Mouse (Mus musculus) liver, embryonic 13.5 days (tissue): ENCODE measurements around the gene Piezo1. TPM values are rescaled to one million over a fixed set of nuclear protein-coding genes. Genes with fewer than 3 reads are reported as not detected.

Experiments used
- ATAC-seq: fragments of 200-750 bp; cut with Nextera tagmentation; 2 replicates; pipeline ENCODE4 v1.8.0; 2017; ENCODE audit warnings: low read depth, mild to moderate bottlenecking, moderate number of reproducible peaks, moderate library complexity
- DNase-seq: peaks from one replicate; pipeline ENCODE4 v3.0.0; 2022
- H3K27ac ChIP-seq: fragments of 300-500 bp; sonication (generic); 2 replicates; pipeline ENCODE4 v1.5.1; 2015; ENCODE audit warnings: moderate library complexity, mild to moderate bottlenecking, inconsistent platforms
- H3K27me3 ChIP-seq: fragments of 300-500 bp; sonication (generic); 2 replicates; pipeline ENCODE4 v1.6.1; 2015; ENCODE audit warnings: mild to moderate bottlenecking, inconsistent platforms
- H3K36me3 ChIP-seq: fragments of 300-500 bp; sonication (generic); 2 replicates; pipeline ENCODE4 v1.6.1; 2015; ENCODE audit warnings: mild to moderate bottlenecking, inconsistent platforms
- H3K4me1 ChIP-seq: fragments of 300-500 bp; sonication (generic); replicated peaks from 2 replicates; pipeline ENCODE4 v1.6.1; 2015; ENCODE audit warnings: inconsistent platforms
- H3K4me2 ChIP-seq: fragments of 300-500 bp; sonication (generic); 2 replicates; pipeline ENCODE4 v1.6.1; 2015; ENCODE audit warnings: inconsistent platforms, mild to moderate bottlenecking, moderate library complexity
- H3K4me3 ChIP-seq: fragments of 300-500 bp; sonication (generic); replicated peaks from 2 replicates; pipeline ENCODE4 v1.5.1; 2015; ENCODE audit warnings: mild to moderate bottlenecking, inconsistent platforms
- H3K9ac ChIP-seq: fragments of 300-500 bp; sonication (generic); 2 replicates; pipeline ENCODE4 v1.6.1; 2015; ENCODE audit warnings: mild to moderate bottlenecking, inconsistent platforms
- H3K9me3 ChIP-seq: fragments of 300-500 bp; sonication (generic); replicated peaks from 2 replicates; pipeline ENCODE4 v1.6.1; 2016; ENCODE audit warnings: inconsistent platforms
- WGBS: fragments of 180-500 bp; shearing (Covaris S2); methylation state at CpG from one replicate; pipeline ENCODE4 v1.1.7; 2015; ENCODE audit not compliant: insufficient replicate concordance; 5-methylcytosine and 5-hydroxymethylcytosine counted together
- polyA plus RNA-seq: library from polyadenylated mRNA; unstranded; fragments of >200 nt; fragmentation: Nextera tagmentation; extraction: Ambion mirVana; gene quantifications from 2 replicates; pipeline ENCODE4 v1.2.1, GENCODE M21; 2015

Gene Piezo1
- polyA plus RNA-seq, 1 experiment from 2014 or later = 14.2 TPM

DNA sequence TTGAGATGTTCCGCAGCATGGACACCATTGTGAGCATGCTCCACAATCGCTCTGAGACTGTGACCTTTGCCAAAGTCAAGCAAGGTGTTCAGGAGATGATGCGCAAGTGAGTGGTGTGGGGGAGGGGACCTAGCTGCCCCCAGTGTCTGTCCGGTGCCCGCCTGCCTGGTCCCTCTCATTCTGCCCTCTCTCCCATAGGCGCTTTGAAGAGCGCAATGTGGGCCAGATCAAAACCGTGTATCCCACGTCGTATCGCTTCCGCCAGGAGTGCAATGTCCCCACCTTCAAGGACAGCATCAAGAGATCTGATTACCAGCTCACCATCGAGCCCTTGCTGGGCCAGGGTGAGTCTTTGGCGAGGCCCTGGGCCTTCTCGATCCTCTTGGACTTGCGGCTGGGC, 18.9 kb upstream of the Piezo1 start:
- 90% methylated on average over 16 of the region's 16 CpGs for WGBS
- no peaks in the 10 kb centered on the region for H3K9me3 ChIP-seq
- peak overlapping the region; percentile 97 for H3K9ac ChIP-seq
- ATAC-seq = no peak
- H3K4me1 ChIP-seq = peaks cover 87% of the 10 kb centered on the region
- H3K27ac ChIP-seq = peak overlapping the region; percentile 94
- peak overlapping the region; percentile 96 for H3K4me3 ChIP-seq
- H3K36me3 ChIP-seq = peaks cover 62% of the 10 kb centered on the region
- no peak for DNase-seq
- peak overlapping the region; percentile 94 for H3K4me2 ChIP-seq
- no peaks in the 10 kb centered on the region for H3K27me3 ChIP-seq

DNA sequence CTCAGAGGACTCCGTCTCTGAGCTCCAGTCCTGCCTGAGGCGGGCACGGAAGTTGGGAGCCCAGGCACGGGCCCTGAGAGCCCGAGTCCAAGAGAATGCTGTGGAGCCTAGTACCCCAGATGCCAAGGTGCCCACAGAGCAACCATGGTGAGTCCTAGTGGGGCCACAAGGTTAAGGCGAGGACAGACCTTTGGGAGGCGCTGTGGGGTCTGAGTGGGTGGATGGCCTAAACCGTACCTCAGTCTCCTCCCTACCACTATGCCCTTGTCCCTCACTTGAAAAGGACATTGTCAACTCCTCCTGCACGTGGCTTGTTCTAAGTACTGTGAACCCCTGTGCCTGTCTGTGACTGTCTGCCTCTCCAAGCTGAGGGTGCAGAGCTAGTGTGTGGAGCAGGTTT, 18.2 kb upstream of the Piezo1 start:
- ATAC-seq (no peak), DNase-seq (no peak)
- peaks cover 82% of the 10 kb centered on the region for H3K4me1 ChIP-seq
- peak overlapping the region; percentile 97 for H3K9ac ChIP-seq
- peak overlapping the region; percentile 96 for H3K4me3 ChIP-seq
- H3K36me3 ChIP-seq = peaks cover 56% of the 10 kb centered on the region
- no peaks in the 10 kb centered on the region for H3K9me3 ChIP-seq
- WGBS = 59% methylated on average over 9 of the region's 9 CpGs
- H3K27me3 ChIP-seq = no peaks in the 10 kb centered on the region
- H3K27ac ChIP-seq = peak overlapping the region; percentile 94
- peak overlapping the region; percentile 94 for H3K4me2 ChIP-seq

- no peak for ATAC-seq
- Histone ChIP-seq H3K9ac (peak overlapping the region; percentile 97), H3K9me3 (no peaks in the 10 kb centered on the region), H3K27me3 (no peaks in the 10 kb centered on the region), H3K4me1 (peaks cover 78% of the 10 kb centered on the region), H3K4me2 (peak overlapping the region; percentile 94), H3K4me3 (peak overlapping the region; percentile 96), H3K36me3 (peaks cover 51% of the 10 kb centered on the region), H3K27ac (peak overlapping the region; percentile 94)
- WGBS = 13% methylated on average over 10 of the region's 10 CpGs
- no peak for DNase-seq
Observed at GRCm38 (mm10) chr8:122568881-122569309, 17.8 kb upstream of the Piezo1 start.

DNA sequence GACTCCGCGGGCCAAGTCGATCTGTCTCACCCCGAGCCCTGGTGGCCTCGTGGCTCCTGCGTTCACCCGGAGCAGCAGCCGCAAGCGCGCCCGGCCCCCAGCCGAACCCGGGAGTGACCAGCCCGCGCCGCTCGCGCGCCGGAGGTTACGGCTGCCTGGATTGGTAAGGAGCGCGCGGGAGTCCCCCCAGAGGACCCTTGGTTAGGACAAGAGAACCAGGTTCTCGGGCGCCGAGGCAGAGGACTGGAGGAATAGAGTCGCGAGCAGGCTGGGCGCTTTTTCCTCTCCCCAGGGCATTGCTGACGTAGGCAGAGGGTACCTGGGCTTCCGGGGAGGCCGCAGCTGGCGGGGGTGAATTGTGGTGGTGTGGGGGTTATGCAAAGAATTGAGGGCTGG, 17.0 kb upstream of the Piezo1 start:
- WGBS = under 1% methylated on average over 34 of the region's 34 CpGs
- Histone ChIP-seq H3K4me3 (peak overlapping the region; percentile 96), H3K4me1 (peaks cover 70% of the 10 kb centered on the region), H3K27ac (peak overlapping the region; percentile 94), H3K4me2 (peak overlapping the region; percentile 94), H3K9ac (peak overlapping the region; percentile 97), H3K9me3 (no peaks in the 10 kb centered on the region), H3K36me3 (peaks cover 43% of the 10 kb centered on the region), H3K27me3 (no peaks in the 10 kb centered on the region)
- DNase-seq (no peak), ATAC-seq (peak; percentile 32)

DNA sequence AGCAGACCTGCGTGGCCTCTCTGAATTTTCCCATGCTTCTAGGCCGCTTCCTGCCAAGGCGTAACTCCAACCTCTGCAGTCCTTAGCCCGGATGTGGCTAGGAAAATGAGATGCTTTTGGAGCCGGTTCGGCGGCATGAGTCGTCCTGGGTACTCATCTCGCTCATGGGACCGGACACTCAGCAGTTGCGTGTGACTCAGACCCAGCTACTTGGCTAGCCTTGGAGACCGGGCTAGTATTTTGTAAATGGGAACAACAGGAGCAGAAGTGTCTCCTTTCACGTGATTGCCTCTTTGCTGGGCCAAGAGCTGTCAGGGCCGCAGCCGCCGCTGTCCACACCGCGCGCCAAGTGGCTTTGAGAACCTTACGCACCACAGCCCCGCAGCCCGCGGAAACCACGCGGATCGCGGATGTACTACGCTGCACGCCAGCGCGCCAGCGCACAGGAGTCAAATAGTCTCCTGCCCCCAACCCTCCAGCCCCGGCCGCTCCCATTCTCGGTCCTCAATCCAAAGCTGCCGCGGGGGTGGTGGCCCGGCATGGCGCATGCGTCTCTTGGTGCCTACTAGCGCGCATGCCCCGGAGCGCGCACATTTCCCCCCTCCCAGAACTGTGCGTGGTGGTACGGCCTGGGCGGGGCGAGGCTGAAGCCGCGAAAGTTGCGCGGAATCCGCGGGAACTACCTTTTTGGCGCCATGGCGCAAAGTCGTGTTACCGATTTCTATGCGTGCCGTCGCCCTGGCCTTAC, 16.4 kb upstream of the Piezo1 start, which contains the start of gene Cdt1:
TSS of gene Cdt1 (plus strand) at position 655 of the 748 bp plus-strand sequence.
- peak; percentile 94 for ATAC-seq
- no peaks in the 10 kb centered on the region for H3K27me3 ChIP-seq
- H3K27ac ChIP-seq = peak within 1 kb of the TSS; percentile 94
- no peaks in the 10 kb centered on the region for H3K9me3 ChIP-seq
- under 1% methylated on average over 62 of the region's 62 CpGs for WGBS
- peak; percentile 94 for DNase-seq
- H3K4me3 ChIP-seq = peak within 1 kb of the TSS; percentile 96
- H3K4me2 ChIP-seq = peak within 1 kb of the TSS; percentile 94
- H3K9ac ChIP-seq = peak within 1 kb of the TSS; percentile 97
- H3K36me3 ChIP-seq = peaks cover 38% of the 10 kb centered on the region
- H3K4me1 ChIP-seq = peaks cover 64% of the 10 kb centered on the region

DNA sequence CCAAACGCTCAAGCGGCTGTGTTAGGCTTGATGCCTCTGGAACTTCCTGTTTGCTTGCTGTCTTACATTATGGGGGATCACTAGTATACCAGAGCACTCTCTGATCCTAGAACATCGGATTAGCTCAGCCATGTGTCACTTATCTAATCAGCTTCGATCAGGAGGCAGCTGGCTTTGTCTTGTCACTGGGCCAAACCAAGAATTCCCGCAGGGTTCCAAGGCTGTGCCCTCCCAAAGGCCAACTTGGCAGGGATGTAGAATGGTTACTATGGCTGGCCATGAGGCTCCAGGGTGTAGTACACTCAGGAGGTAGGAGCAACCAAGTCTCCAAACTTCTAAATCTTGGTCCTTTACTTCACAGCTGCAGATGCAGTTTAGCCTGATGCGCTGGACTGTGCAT, 15.6 kb upstream of the Piezo1 start:
- peak overlapping the region; percentile 94 for H3K27ac ChIP-seq
- no peaks in the 10 kb centered on the region for H3K9me3 ChIP-seq
- DNase-seq (no peak), ATAC-seq (no peak)
- no peaks in the 10 kb centered on the region for H3K27me3 ChIP-seq
- H3K4me1 ChIP-seq = peaks cover 57% of the 10 kb centered on the region
- H3K4me3 ChIP-seq = peak overlapping the region; percentile 96
- peaks cover 30% of the 10 kb centered on the region for H3K36me3 ChIP-seq
- peak overlapping the region; percentile 83 for H3K9ac ChIP-seq
- 19% methylated on average over 6 of the region's 6 CpGs for WGBS
- H3K4me2 ChIP-seq = peak overlapping the region; percentile 94

- Histone ChIP-seq H3K4me2 (peak overlapping the region; percentile 12; the same call in 1 of the 2 replicates), H3K36me3 (peaks cover 9% of the 10 kb centered on the region), H3K9ac (no peak overlapping the region), H3K27ac (peak overlapping the region; percentile 50; the same call in 1 of the 2 replicates), H3K9me3 (no peaks in the 10 kb centered on the region), H3K27me3 (no peaks in the 10 kb centered on the region), H3K4me3 (no peak overlapping the region), H3K4me1 (peaks cover 41% of the 10 kb centered on the region)
- DNase-seq (no peak), ATAC-seq (no peak)
- WGBS = 63% methylated on average over 25 of the region's 25 CpGs
Observed at GRCm38 (mm10) chr8:122564363-122565352, 13.5 kb upstream of the Piezo1 start.

- DNase-seq = no peak
- H3K27ac ChIP-seq = no peak overlapping the region; the same call in 1 of the 2 replicates
Observed at GRCm38 (mm10) chr8:122561199-122561598, 10.1 kb upstream of the Piezo1 start.

DNA sequence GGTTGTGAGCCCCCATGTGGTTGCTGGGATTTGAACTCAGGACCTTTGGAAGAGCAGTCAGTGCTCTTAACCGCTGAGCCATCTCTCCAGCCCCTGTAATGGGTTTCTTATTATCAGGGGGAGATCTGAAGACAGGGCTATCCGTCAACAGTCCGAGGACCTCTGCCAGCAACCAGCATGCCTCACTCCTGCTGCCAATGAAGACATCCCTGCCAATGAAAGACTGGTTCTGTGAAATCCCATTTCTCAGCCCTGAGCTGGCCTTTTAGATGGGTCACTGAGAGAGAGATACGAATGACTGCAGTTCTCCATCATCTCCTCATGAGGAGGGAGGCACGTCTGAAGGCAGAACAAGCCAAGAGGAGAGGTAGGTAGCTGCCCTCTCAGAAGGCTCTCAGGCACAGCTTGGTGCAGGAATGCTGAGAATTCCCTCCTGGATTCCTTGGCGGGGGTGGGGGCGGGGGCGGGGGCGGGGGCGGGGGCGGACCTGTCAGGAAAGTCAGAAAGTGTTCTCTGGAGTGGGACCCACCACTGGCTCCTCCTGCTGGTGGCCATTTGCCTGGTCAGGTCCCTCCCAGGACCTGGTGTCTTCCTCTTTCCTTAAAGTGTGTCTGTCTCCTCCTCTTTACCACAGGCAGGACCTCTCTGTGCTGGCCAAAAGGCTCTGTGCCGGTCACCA, 7.7 kb upstream of the Piezo1 start:
- no peak overlapping the region for H3K27ac ChIP-seq
- DNase-seq (no peak), ATAC-seq (no peak)
- H3K4me1 ChIP-seq = peaks cover 55% of the 10 kb centered on the region
- WGBS = 24% methylated on average over 12 of the region's 12 CpGs
- H3K27me3 ChIP-seq = no peaks in the 10 kb centered on the region
- H3K4me3 ChIP-seq = no peak overlapping the region
- H3K36me3 ChIP-seq = no peaks in the 10 kb centered on the region
- no peaks in the 10 kb centered on the region for H3K9me3 ChIP-seq
- no peak overlapping the region for H3K4me2 ChIP-seq
- peak overlapping the region; percentile 33; the same call in 1 of the 2 replicates for H3K9ac ChIP-seq

More at GRCm38 (mm10) chr8:122561199-122561598, 10.1 kb upstream of the Piezo1 start:
- no peak for ATAC-seq
- Histone ChIP-seq H3K4me2 (no peak overlapping the region), H3K9me3 (no peaks in the 10 kb centered on the region), H3K36me3 (no peaks in the 10 kb centered on the region), H3K4me3 (no peak overlapping the region), H3K27me3 (no peaks in the 10 kb centered on the region), H3K4me1 (peaks cover 49% of the 10 kb centered on the region), H3K9ac (no peak overlapping the region)
- 34% methylated on average over 5 of the region's 5 CpGs for WGBS

DNA sequence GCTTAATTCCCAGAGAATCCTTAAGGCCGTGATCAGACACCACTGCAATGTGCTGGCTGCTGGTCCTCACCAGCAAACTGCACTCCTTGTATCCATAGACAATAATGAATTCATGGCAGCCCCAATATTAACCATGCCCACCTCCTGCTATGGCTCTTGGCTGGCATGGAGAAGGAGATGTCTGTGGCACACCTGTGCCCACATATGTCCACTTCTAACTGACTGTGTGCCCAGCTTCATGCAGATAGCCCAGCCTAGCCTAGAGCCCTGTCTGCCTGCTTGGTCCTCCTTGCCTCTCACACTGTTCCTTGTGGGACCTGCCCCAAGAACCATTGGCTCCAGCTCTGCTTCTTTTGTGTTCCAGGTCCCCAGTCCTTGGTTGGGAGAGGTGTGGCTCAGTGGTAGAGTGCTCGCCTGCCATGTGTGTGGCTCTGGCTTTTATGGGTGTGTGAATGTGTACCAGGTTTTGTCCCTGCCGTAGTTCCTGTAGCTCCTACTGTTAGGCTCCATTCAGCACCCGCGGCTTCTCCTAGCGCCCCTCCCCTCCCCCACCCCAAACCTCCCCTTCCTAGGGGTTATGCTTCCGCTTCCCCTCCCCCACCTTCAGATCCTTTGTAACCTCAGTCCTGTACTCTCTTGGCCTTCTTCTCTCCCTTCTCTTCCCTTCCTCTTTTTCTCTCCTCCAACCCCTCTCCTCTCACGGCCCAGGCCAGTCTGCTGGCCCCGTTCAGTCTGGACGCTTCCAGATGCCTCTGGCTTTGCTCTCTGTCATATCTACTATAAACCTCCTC, 6.3 kb upstream of the Piezo1 start:
- Histone ChIP-seq H3K9ac (peak overlapping the region; percentile 72), H3K4me2 (peak overlapping the region; percentile 66), H3K4me1 (peaks cover 61% of the 10 kb centered on the region), H3K27me3 (no peaks in the 10 kb centered on the region), H3K9me3 (no peaks in the 10 kb centered on the region), H3K36me3 (no peaks in the 10 kb centered on the region), H3K27ac (peak overlapping the region; percentile 81), H3K4me3 (peak overlapping the region; percentile 43)
- WGBS = 16% methylated on average over 10 of the region's 10 CpGs
- no peak for DNase-seq
- ATAC-seq = 0 out of 2 replicates have a peak, but pooled peaks have one; percentile 3
